40 mouse cellular contexts compared by ENCODE assay signal in genomic region chr1:88186325-88186935, GRCm38 (mm10). TPM values are rescaled to one million over a fixed set of nuclear protein-coding genes. Genes with fewer than 3 reads are reported as not detected.
"Had no signal": no experiment of that assay in that cellular context is flagged by ENCODE, and none has a peak within 500 bp of the region (broad histone marks: within the 10 kb centered on the region; RNA-seq: fewer than 3 reads in every experiment).

No protein-coding gene starts in this region.

- H3K27me3 ChIP-seq: heart, embryonic 13.5 days; heart, embryonic 15.5 days; hindbrain, embryonic 13.5 days; hindbrain, embryonic 15.5 days; kidney, embryonic 15.5 days; limb, embryonic 13.5 days; limb, embryonic 15.5 days; liver, embryonic 12.5 days had no signal

- H3K27ac ChIP-seq: heart, embryonic 13.5 days; heart, embryonic 15.5 days; hindbrain, embryonic 13.5 days; hindbrain, embryonic 15.5 days; hindbrain, postnatal 0 days; kidney, embryonic 15.5 days; kidney, postnatal 0 days; limb, embryonic 13.5 days; limb, embryonic 15.5 days; liver, embryonic 12.5 days; liver, embryonic 14.5 days had no signal

- H3K9ac ChIP-seq: forebrain, postnatal 0 days; heart, embryonic 13.5 days; heart, embryonic 15.5 days; hindbrain, embryonic 13.5 days; hindbrain, embryonic 15.5 days; kidney, embryonic 15.5 days; limb, embryonic 13.5 days; limb, embryonic 15.5 days; liver, embryonic 12.5 days; liver, embryonic 14.5 days had no signal

- H3K36me3 ChIP-seq: heart, embryonic 13.5 days; heart, embryonic 15.5 days; hindbrain, embryonic 13.5 days; hindbrain, embryonic 15.5 days; kidney, embryonic 15.5 days; limb, embryonic 13.5 days; limb, embryonic 15.5 days; liver, embryonic 12.5 days had no signal

- DNase-seq: forebrain, postnatal 0 days; gastrocnemius, postnatal 14 days; gastrocnemius, postnatal 36 days; heart, adult 18-20 months; heart, postnatal 14 days; heart, postnatal 36 days; kidney, adult 11 months; kidney, adult 2 months; kidney, adult 9 months; kidney, postnatal 14 days; kidney, postnatal 36 days; layer of hippocampus, adult 9-11 months; layer of hippocampus, postnatal 36 days; left cerebral cortex, postnatal 4 days had no signal

- H3K4me1 ChIP-seq: heart, embryonic 13.5 days; heart, embryonic 15.5 days; hindbrain, embryonic 13.5 days; hindbrain, embryonic 15.5 days; kidney, embryonic 15.5 days; limb, embryonic 13.5 days; limb, embryonic 15.5 days; liver, embryonic 12.5 days had no signal

- H3K4me3 ChIP-seq: heart, embryonic 13.5 days; heart, embryonic 15.5 days; hindbrain, embryonic 13.5 days; hindbrain, embryonic 15.5 days; kidney, embryonic 15.5 days; limb, embryonic 13.5 days; limb, embryonic 15.5 days; liver, embryonic 12.5 days had no signal

RNA-seq across cellular contexts. Expression of gene Ugt1a2, which starts 14.0 kb away (rescaled TPM):
- total RNA-seq: forebrain, postnatal 0 days; gastrocnemius, postnatal 14 days; gastrocnemius, postnatal 36 days; heart, adult 18-20 months; heart, postnatal 14 days; hematopoietic stem cell, adult 5-6 weeks; hindbrain, postnatal 0 days; layer of hippocampus, adult 18-20 months; layer of hippocampus, postnatal 14 days; layer of hippocampus, postnatal 36 days; left cerebral cortex, adult 18-20 months; left cerebral cortex, adult 8-10 months; left cerebral cortex, postnatal 25 days had no signal
- polyA plus RNA-seq: forebrain, postnatal 0 days; heart, embryonic 11.5 days; heart, embryonic 13.5 days; heart, embryonic 15.5 days; heart, postnatal 0 days; hindbrain, embryonic 11.5 days; hindbrain, embryonic 13.5 days; hindbrain, embryonic 15.5 days; hindbrain, postnatal 0 days; limb, embryonic 11.5 days; limb, embryonic 13.5 days; limb, embryonic 15.5 days; liver, embryonic 12.5 days had no signal

RNA-seq across cellular contexts. Expression of gene Dnajb3, which starts 19.2 kb away (rescaled TPM):
- total RNA-seq: gastrocnemius, adult 18-20 months; gastrocnemius, adult 8-10 months; gastrocnemius, postnatal 36 days; hematopoietic stem cell, adult 5-6 weeks had no signal

RNA-seq across cellular contexts. Expression of gene Ugt1a5, which starts 20.6 kb away (rescaled TPM):
- total RNA-seq: forebrain, postnatal 0 days; gastrocnemius, adult 8-10 months; layer of hippocampus, postnatal 14 days; layer of hippocampus, postnatal 36 days; left cerebral cortex, adult 18-20 months; left cerebral cortex, postnatal 10 days; left cerebral cortex, postnatal 25 days had no signal
- polyA plus RNA-seq: forebrain, postnatal 0 days; heart, embryonic 11.5 days; heart, embryonic 13.5 days; heart, embryonic 15.5 days; heart, postnatal 0 days; hindbrain, embryonic 11.5 days; hindbrain, embryonic 13.5 days; hindbrain, embryonic 15.5 days; hindbrain, postnatal 0 days; kidney, embryonic 15.5 days; kidney, postnatal 0 days; limb, embryonic 11.5 days; limb, embryonic 13.5 days; limb, embryonic 15.5 days; liver, embryonic 12.5 days had no signal

RNA-seq across cellular contexts. Expression of gene Ugt1a1, which starts 25.3 kb away (rescaled TPM):
- total RNA-seq: gastrocnemius, postnatal 36 days; heart, adult 8-10 months; heart, postnatal 14 days; heart, postnatal 36 days; hematopoietic stem cell, adult 5-6 weeks; layer of hippocampus, adult 18-20 months; layer of hippocampus, adult 8-10 months; layer of hippocampus, postnatal 14 days; layer of hippocampus, postnatal 36 days; left cerebral cortex, adult 18-20 months; left cerebral cortex, postnatal 10 days; left cerebral cortex, postnatal 25 days had no signal
- polyA plus RNA-seq: forebrain, postnatal 0 days; heart, embryonic 11.5 days; heart, embryonic 13.5 days; heart, embryonic 15.5 days; hindbrain, embryonic 11.5 days; hindbrain, embryonic 13.5 days; hindbrain, embryonic 15.5 days; limb, embryonic 11.5 days; liver, embryonic 12.5 days had no signal

RNA-seq across cellular contexts. Expression of gene Mroh2a, which starts 40.4 kb away (rescaled TPM):
- total RNA-seq: forebrain, postnatal 0 days; gastrocnemius, adult 18-20 months; gastrocnemius, adult 8-10 months; gastrocnemius, postnatal 14 days; gastrocnemius, postnatal 36 days; heart, adult 18-20 months; heart, postnatal 36 days had no signal
